Mouse (Mus musculus) ES-Bruce4 (cell line): ENCODE data around the gene Gm3159.
"Not testable (repeated sequence)": the region's sequence is repeated elsewhere in the genome, so short reads cannot be mapped to it uniquely, and the experiment has no call there.

ENCODE experiments used
- CTCF ChIP-seq: IDR thresholded peaks from one replicate; pipeline ENCODE4 v1.8.1; 2011; ENCODE audit warnings: low read depth, low read length
- POLR2A ChIP-seq: IDR thresholded peaks from one replicate; pipeline ENCODE4 v1.8.1; 2011; ENCODE audit warnings: low read length; ENCODE audit not compliant: insufficient read depth

DNA sequence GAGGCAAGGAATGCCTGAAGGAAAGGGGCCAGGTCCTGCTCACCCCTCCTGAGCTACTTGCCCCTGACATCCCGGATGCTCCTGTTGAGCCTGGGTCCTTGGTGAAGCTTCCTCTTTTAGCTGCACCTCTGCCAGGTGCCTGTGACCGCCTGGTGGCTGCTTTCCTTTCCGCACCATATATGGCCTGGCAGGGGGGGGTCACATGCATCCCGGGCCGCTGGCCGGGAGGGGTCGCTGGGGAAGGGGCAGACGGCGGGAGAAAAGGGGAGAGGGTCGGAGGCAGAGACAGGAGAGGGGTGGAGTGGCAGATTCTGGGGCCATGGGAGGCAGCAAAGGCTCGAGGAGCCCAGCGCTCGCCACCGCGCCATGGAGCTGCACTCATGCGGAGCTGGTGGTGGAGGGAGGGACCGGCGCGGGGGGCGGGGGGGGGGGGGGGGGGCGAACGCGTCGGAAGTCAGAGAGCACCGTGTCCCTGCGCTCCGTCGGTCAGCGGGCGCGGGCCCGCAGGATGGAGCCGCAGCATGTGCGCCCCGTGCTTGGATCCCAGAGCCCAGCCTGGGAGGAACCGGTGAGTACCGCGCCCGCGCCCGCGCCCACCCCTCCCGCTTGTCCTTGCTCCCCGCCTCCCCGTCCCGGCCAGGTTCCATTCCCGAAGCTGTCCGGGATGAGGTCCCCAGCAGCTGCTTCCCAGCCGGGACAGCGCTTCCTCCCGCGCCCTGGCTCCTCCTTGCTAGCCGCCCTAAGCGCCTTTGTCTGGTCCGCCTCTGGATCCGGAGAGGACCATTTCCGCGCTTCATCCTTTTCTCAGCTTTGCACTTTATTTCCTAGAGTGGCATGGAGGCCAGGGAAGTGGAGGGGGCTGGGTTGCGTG lies 17.9 kb downstream of the Gm3159 start, which contains the start of gene Gm3164:
- not testable (repeated sequence) for TF ChIP-seq POLR2A, CTCF
